Mouse (Mus musculus): ENCODE measurements around the gene Myl7.

Myl7 gene

DNA sequence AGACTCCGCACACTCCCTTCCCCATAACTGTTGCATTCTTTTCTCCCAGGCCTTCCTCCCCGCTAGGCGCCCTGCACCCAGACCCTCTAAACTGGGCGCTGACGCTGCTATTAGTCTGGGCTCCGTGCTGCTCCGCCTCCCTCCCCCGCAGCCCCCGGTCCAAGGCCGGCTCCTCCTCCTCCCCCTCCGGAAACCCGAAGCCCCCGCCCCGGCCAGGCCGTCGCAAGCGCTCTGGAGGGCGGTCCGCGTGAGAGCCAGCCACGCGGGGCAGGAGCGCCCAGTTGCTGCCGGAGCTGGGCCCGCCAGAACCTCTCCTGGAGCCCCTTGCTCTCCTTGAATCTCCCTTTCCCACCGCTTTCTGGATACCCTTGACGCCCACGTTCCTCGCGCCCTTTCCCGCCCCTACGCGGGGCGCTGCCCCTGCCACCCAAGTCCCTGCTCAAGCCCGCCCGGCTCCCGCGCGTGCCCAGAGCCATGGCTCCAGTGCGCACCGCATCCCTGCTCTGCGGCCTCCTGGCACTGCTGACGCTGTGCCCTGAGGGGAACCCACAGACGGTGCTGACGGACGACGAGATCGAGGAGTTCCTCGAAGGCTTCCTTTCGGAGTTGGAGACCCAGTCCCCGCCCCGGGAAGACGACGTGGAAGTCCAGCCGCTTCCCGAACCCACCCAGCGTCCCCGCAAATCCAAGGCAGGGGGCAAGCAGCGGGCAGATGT is 36.7 kb downstream of the Myl7 start, which contains the start of gene Aebp1:
Gene Aebp1, plus strand, starts transcription at position 270 of the 716 bp plus-strand sequence.
- peak; percentile 13 to 38 for DNase-seq

DNA sequence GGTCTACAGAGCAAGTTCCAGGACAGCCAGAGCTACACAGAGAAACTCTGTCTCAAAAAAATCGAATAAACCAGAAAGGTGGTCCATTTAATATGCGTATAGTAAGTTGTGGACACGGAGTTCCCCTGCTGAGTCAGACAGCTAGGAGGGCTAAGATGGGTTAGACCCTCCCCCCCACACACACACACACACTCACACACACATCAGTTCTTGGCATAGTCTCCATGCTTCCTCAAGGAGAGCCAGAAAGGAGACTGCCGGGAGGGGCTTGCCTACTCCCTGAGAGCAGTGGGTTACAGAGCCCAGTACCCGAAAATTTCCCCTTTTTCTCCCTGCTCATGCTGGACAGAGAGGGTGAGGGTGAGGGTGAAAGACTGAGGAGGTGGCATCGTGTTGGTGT is 37.9 kb downstream of the Myl7 start:
- no peak for DNase-seq

DNA sequence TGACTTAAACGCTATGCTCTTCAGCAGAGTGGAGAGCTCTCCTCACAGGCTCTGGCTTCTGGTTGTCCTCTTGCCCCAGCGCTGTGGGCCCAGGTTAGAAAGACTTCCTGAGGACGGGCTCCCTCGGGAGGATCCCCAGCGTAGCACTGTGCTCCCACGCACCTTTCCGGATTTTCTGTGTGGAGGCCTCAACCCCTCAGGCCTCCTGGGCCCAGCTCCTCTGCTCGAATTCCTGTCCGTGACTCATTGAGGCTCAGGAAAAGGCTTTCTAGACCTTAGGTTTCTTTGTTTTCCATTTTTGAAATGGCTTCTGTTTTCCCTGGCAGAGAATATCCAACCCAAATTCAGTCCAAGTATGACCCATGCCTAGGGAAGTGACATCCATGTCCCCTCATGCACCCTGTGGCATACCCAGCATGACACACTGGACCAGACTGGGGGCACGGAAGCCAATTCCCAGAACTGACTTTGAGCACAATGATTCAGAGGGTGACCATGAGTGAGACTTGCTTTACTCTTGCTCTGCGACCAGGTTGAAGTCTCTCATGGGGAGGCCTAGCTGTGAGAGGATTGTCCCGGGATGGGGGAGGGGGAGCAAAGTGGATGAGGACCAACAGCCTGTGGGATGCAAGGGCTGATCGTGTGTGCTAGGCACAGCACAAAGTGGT is 38.6 kb downstream of the Myl7 start:
- no peak for DNase-seq

DNA sequence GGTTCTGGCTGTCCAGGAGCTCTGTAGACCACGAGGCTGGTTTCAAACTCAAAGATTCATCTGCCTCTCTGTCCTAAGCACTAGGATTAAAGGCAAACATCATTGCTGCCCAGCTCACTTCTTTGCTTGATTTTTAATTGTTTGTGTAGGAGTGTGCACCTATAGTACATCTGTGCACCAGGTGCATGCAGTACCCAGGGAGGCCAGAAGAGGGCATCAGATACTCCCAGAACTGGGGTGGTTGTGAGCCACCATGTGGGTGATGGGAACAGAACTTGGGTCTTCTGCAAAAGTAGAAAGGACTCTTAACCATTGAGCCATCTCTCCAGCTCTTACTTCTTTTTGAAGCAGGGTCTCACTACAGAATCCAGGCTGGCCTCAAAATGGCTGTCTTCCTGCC is 39.9 kb downstream of the Myl7 start:
- DNase-seq = no peak

GRCm38 (mm10) chr11:5856479-5857130 is 42.0 kb downstream of the Myl7 start:
- no peak for DNase-seq

GRCm38 (mm10) chr11:5855902-5856301 is 42.7 kb downstream of the Myl7 start:
- no peak for DNase-seq

DNA sequence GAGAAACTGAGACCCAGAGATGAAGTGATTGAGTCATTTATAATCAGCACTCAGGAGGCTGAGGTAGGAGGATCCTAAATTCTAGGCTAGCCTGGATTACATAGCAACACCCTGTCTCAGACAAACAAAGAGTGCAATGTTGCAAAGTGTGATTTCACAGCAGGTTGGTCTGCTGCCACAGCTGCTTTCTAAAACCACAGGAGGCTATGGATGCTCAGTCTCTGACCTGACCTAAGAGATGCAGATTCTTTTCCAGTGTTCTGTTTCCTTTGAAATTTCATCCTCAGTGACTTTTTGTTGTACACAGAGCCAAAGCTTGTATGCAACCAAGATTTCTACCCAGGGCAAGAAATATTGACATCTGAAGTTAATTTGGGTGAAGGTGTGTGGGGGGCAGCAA is 43.1 kb downstream of the Myl7 start:
- DNase-seq = no peak

- DNase-seq = no peak
Measured at GRCm38 (mm10) chr11:5852314-5852713, 46.3 kb downstream of the Myl7 start.

GRCm38 (mm10) chr11:5851021-5851736 is 47.4 kb downstream of the Myl7 start:
- DNase-seq = peak; percentile 37 to 66

DNA sequence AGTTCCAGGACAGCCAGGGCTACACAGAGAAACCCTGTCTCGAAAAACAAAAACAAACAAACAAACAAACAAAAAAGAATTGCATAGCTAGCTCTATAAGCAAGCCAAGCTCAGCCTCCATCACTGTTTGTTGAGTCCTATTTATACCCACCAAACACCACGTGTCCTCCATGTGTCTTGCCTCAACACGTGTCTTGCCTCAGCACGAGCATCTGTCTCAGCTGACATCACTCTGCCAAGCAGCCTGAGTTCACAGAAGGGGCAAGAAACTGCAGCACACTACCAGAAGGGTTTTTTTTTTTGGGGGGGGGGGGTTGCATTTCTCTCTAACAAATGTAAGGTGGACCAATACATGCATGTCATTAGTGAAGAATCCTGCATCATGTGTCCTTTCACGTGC is 48.1 kb downstream of the Myl7 start:
- peak in 1 of 2 experiments; percentile 51 for DNase-seq

- DNase-seq = no peak
Measured at GRCm38 (mm10) chr11:5849316-5849715, 49.3 kb downstream of the Myl7 start.

DNA sequence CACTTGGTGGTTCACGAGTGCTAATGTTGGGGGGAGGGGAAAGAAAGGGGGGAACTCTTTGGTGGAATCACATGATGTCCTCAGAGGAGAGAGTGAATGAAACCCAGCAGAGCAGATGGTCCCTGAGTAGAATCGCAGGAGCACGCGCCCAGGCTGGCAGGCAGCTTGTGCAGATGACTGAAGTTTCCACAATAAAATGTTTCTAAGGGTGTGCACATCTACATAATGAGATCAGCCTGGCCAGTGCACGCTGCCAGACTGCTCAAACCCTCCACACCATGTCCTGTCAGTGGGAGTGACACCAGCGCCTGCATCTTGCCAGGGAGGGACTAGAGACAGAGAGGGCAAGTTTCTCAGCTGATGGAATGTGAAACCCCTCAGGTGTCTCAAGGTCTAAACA is 49.8 kb downstream of the Myl7 start:
- no peak for DNase-seq

GRCm38 (mm10) chr11:5846639-5847345 is 51.8 kb downstream of the Myl7 start:
- no peak for DNase-seq

Data from thymus, postnatal 36 days (tissue).